Mouse (Mus musculus): ENCODE data around the gene Mrps2.

The Mrps2 gene

DNA sequence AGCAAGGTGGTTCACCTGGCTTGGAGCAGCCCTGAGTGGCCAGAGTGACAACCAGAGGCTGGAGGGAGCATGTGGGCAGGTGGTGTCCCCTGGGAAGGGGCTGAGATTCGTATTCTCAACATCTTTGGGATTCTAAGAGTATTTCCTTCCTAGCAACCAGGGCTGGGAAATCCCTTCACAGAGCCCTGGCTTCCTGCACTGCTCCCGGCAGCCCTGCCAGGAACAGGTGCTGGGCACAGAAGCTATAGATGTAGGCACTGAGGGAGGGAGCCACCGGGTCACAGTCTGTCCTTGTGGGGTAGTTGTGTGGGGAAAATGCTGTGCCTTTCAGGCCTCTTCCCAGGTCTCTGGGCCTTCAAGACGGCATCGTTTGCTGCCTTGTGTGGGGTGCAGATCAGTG is 52.7 kb downstream of the Mrps2 start:
- DNase-seq (ENCODE audit: low spot score): no peak
